Mouse (Mus musculus): Measurements from ENCODE around the gene Gm17359. TPM values are rescaled to one million over a fixed set of nuclear protein-coding genes. Genes with fewer than 3 reads are reported as not detected.
"Not testable (repeated sequence)": the region's sequence is repeated elsewhere in the genome, so short reads cannot be mapped to it uniquely, and the experiment has no call there.

Gene Gm17359
- total RNA-seq, 2 experiments from 2014 or later, result not detected

DNA sequence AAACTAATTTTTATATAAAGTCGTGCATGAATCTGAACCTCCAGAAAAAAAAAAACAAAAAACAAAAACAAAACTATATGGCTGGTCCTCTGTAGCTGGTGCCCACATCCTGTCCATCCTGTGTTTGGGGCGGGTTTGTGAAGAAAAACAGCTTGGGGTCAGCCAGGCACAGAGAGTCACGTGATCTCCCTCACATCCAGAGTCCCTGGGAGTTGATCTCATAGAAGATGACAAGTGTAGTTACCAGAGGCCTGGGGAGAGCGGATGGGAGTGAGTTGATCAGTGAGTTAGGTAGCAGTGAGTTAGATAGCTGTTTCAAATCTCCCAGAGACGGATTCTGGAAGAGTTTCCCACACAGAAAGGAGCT is 74.2 kb downstream of the Gm17359 start:
- DNase-seq (ENCODE audit: low spot score in 2 of 2), result no peak

- DNase-seq (ENCODE audit: low spot score in 2 of 2), result no peak
Measured at GRCm38 (mm10) chr3:79411666-79412065, 75.2 kb downstream of the Gm17359 start.

DNA sequence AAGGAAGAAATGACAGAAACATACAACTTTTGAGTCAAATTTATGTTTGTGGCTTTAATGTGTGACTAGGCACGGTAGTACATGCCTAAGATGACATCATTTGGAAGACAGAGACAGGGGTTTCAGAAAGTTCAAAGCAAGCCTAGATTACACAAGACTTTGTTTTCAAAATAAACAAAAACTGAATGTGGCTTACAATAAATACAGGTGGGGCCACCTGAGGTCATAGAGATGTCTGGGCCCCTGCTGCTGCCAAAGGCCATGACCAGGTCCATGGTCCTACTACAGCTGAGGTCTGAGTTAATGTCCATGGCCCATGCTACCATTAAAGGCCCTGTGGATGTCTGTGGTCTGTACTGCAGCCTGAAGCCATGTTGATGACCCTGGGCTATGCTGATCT is 77.0 kb downstream of the Gm17359 start:
- no peak for DNase-seq (ENCODE audit: low spot score in 2 of 2)

GRCm38 (mm10) chr3:79415081-79415480 is 78.6 kb downstream of the Gm17359 start:
- no peak for DNase-seq (ENCODE audit: low spot score in 2 of 2)

DNA sequence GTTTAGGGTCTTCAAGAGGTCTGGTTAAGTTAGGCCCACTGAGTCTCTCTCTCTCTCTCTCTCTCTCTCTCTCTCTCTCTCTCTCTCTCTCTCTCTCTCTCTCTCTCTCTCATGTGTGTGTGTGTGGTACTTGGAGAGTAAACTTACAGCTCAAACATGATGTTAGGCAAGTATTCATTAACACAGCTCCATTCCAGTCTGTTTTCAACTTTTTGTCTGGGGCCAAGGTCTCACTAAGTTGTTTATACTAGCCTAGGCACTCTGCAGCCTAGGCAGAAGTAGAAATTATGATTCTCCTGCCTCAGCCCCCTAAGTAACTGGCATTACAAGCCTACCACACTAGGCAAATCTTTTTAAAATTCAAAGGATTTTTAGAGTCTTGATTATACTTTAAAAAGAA is 79.5 kb downstream of the Gm17359 start:
- DNase-seq (ENCODE audit: low spot score in 2 of 2), result no peak

DNA sequence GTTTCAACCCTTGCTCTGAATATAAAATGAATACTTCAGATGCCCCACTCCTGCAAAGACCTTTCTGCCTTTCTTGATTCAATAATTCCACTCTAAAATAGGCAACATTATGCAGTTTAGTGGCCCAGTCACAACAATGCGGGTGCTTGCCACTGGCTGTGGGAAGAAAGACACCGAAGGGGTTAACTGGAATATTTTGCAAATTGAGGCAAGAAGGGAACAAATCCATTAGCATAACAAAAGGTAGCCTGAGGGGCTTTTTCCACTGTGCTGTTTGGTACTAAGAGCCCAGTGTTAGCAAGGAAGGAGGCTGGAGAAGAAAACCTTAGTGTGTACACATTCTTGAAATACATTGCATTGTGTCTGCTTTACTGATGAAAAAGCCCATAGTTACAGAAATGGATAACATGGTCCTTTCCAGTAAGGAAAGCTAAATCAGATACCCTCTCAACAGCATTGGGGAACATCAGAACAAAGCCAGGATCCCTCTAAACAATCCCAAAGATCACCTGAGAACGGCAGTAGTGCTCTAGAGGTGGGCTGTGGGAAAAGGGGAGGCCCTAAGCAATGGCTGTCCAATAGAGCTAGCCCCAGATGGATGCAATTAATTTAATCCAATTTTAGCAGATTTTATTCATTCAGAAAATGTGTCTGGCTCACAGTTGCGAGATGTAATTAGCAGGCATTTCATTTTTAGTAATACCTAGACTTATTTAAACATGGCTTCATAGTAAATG is 80.7 kb downstream of the Gm17359 start:
- no peak for DNase-seq (ENCODE audit: low spot score in 2 of 2)

DNA sequence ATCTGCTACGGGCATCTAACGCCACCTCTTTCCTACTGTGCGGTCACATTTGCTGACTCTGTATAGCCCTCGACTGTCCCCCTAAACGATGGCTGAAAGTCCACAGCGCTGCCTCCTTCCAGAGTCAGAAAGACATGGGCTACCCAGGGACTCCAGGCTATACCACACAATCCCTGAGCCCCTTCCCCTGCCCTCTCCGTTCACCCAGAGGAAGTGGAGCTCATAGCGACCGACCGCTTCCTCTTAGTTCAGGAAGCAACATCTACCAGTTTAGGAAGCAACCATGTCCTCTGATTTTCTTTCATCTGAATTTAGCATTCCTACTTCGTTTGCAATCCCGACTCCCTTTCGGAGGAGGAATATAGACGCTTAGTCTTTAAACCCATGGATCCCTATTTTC is 82.5 kb downstream of the Gm17359 start:
- DNase-seq (ENCODE audit: low spot score in 2 of 2), result no peak

DNA sequence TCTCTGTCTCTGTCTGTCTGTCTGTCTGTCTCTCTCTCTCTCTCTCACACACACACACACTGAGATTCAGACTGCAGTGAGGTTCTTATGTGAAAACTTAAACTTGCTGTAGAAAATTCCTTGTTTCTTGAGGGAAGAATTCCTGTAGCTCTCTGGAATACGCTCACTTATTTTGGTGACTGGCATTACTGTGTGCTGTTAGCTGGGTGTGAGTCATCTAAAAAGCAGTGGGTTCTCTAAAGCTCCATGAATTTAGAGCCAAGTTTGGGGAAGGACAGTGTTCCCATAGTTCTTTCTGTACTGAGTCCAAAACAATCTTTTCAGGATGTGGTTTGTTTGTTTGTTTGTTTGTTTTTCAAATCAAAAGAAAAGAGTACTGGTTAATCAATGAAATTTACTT is 89.0 kb downstream of the Gm17359 start:
- no peak for DNase-seq (ENCODE audit: low spot score in 2 of 2)

GRCm38 (mm10) chr3:79433593-79433992 is 97.1 kb downstream of the Gm17359 start:
- DNase-seq (ENCODE audit: low spot score in 2 of 2), result no peak

- no peak for DNase-seq (ENCODE audit: low spot score in 2 of 2)
Measured at GRCm38 (mm10) chr3:79434436-79434835, 98.0 kb downstream of the Gm17359 start.

GRCm38 (mm10) chr3:79434985-79435384 is 98.5 kb downstream of the Gm17359 start:
- no peak for DNase-seq (ENCODE audit: low spot score in 2 of 2)

DNA sequence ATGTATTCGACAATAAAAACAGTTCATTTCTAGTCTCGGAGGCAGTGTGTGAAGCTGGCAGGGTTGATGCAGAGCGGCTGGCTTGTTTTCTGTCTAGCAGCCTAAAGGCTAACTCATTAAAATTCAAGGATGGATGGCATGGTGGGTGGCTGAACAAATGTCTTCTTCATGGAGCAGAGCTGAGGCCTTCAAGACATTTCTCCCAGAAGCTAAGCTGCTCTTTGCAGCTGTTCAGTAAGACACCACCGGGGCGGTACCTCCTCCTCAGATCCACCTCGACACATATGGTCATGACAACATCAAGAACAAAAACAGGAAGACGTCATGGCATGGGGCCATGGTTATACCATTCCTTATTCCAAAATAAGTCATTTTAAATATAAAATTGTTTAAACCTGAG is 99.7 kb downstream of the Gm17359 start:
- DNase-seq (ENCODE audit: low spot score in 2 of 2), result no peak

GRCm38 (mm10) chr3:79438276-79438675 is 101.8 kb downstream of the Gm17359 start:
- no peak for DNase-seq (ENCODE audit: low spot score in 2 of 2)

GRCm38 (mm10) chr3:79440976-79441491 is 104.6 kb downstream of the Gm17359 start:
- DNase-seq (ENCODE audit: low spot score in 2 of 2), result no peak

GRCm38 (mm10) chr3:79443850-79444249 is 107.4 kb downstream of the Gm17359 start:
- DNase-seq (ENCODE audit: low spot score in 2 of 2), result no peak

DNA sequence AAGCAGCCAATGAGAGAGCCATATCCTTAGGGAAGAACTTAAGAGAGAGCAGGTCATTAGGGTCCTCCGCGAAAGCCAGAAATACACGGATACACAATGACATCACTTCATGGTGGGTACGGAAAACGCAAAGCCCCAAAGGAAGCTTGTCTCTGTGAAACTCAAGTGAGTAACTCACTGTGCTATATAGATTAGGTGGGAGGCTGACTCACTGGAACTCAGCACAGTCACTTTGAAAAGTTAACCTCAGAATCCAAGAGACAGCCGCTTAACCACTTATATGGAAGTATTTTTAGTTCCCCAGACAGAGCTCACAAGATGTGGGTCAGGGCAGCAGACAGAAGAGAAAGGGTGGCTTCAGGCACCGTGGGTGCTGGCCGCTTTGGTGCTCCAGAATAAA is 108.6 kb downstream of the Gm17359 start:
- no peak for DNase-seq (ENCODE audit: low spot score in 2 of 2)

DNA sequence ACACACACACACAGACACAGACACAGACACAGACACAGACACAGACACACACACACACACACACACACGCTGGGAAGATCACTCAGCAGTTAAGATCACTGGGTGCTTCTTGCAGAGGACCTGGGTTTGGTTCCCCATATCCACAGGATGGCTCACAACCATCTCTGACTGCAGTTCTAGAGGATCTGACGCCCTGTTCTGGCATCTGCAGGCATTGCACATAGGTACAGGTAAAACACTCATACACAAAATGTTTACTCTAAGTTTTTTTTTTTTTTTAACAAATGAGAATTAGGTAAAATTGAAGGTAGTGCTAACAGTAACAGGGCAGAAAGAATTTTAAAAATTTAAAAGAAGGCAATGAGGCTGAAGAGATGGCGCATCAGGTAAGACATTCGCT is 109.7 kb downstream of the Gm17359 start:
- DNase-seq (ENCODE audit: low spot score in 2 of 2), result no peak

DNA sequence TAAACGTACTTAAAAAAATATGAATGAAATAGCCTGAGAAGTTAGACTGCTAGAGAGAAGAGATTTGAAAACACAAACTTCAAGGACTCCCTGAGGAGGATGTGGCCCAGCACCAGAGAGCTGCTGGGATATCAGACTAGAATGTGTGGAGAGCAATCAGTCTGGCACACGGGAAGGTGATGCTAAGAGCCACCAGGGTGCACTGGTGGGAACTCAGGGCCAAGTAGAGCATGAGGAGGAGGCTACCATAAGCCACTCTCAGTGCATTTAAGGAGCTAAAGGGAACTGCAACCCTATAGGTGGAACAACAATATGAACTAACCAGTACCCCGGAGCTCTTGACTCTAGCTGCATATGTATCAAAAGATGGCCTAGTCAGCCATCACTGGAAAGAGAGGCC is 110.2 kb downstream of the Gm17359 start:
- DNase-seq (ENCODE audit: low spot score in 2 of 2), result not testable (repeated sequence)

GRCm38 (mm10) chr3:79448421-79448820 is 112.0 kb downstream of the Gm17359 start:
- no peak for DNase-seq (ENCODE audit: low spot score in 2 of 2)

DNA sequence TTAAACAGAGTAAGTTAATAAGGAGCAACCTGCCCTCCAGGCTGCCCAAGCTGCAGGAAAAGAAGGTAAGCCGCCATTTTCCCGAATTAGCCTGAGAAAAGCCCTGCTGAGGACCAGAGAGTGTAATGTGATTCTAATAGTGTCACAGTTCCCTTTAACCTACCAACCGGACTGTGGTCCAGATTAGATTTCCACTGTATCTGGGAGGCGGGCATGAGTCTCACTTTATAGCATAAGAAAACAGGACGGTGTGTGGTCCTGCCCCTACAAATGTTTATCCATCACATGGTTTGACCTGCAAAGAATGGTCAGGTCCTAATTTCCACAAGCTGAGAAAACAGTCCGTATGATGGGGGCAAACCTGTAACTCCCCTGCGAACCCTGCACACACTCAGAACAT is 112.9 kb downstream of the Gm17359 start:
- DNase-seq (ENCODE audit: low spot score in 2 of 2), result no peak

GRCm38 (mm10) chr3:79452696-79453263 is 116.3 kb downstream of the Gm17359 start:
- no peak for DNase-seq (ENCODE audit: low spot score in 2 of 2)

GRCm38 (mm10) chr3:79455761-79456160 is 119.3 kb downstream of the Gm17359 start:
- DNase-seq (ENCODE audit: low spot score in 2 of 2), result no peak

All from adrenal gland, postnatal 4 days (tissue).